Mouse (Mus musculus): ENCODE results near the gene Zzef1. TPM values are rescaled to one million over a fixed set of nuclear protein-coding genes. Genes with fewer than 3 reads are reported as not detected.

Gene Zzef1
- polyA plus RNA-seq, 1 experiment = 8.1 TPM

DNA sequence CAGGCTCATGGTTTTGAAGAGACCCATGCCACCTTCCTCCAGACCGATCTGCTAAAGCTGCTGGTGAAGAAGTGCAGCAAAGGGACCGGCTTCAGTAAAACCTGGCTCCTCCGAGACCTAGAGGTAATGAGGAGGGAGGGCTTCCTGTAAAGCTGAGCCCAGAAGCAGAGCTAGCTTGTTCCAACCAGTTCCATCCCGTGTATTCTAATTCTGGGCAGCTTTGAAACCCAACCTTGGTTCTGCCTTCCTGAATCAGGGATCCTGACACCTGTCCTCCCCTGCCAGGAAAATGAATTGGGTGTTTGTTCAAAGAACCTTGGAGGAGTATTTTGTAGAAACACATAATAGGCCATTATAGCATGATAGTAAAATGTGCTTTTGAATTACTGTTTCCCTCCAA, 112.4 kb downstream of the Zzef1 start:
- peaks cover 28% of the 10 kb centered on the region for H3K36me3 ChIP-seq (ENCODE audit: control insufficient read depth, insufficient read depth)
- H3K4me3 ChIP-seq = no peak overlapping the region
- no peak overlapping the region for H3ac ChIP-seq (ENCODE audit: control insufficient read depth, insufficient read length)
- no peak for TF ChIP-seq SRF (IDR thresholded peaks at IDR 0.05; ENCODE audit: control insufficient read depth, insufficient read length, low read depth)
- no peak for TF ChIP-seq USF1 (IDR thresholded peaks at IDR 0.05; ENCODE audit: low read depth)
- TF ChIP-seq MYOD1 (IDR thresholded peaks at IDR 0.05; ENCODE audit: control insufficient read depth in 1 of 3, insufficient read length in 2 of 3, low read depth in 2 of 3) = no peak
- no peaks in the 10 kb centered on the region for H3K27me3 ChIP-seq (ENCODE audit: control insufficient read depth, insufficient read depth, insufficient read length)
- no peaks in the 10 kb centered on the region for H3K79me2 ChIP-seq (ENCODE audit: control insufficient read depth, insufficient read depth)
- no peak overlapping the region for H3K4me2 ChIP-seq (ENCODE audit: low read depth)

DNA sequence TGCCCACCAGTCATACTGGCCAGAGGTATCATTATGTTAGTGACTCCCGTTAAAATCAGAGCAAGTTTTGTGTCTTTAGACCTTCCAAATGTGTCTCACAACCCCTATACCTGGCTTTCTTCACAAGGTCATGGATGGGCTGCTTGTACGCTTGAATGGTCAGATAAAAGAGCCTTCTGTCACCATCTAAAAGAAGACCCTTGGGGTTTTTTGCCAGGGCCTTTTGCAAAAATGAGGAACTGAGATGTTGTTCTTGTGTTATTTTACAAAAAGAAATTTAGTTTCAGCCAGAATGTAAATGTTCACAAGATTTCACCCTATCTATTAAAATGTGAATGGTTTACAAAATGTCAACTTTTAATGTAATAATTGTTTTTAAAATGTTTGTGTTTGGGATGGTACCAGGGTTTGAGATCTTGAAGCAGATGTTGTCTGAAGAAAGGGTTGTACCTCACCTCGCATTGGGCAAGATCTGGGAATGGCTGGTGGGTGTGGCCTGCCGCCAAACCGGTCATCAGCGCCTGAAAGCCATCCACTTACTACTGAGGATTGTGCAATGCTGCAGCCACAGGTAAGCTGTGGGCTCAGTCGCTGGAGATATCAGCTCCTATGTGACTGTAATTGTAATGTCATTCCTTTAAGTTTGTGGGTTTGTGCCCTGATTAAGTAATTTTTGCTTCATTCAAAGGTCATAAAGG, 121.4 kb downstream of the Zzef1 start:
- Histone ChIP-seq H3K79me2 (ENCODE audit: control insufficient read depth, insufficient read depth) (no peaks in the 10 kb centered on the region), H3ac (ENCODE audit: control insufficient read depth, insufficient read length) (no peak overlapping the region), H3K36me3 (ENCODE audit: control insufficient read depth, insufficient read depth) (peaks cover 31% of the 10 kb centered on the region), H3K4me2 (ENCODE audit: low read depth) (no peak overlapping the region), H3K4me3 (no peak overlapping the region), H3K27me3 (ENCODE audit: control insufficient read depth, insufficient read depth, insufficient read length) (no peaks in the 10 kb centered on the region)
- no peak for TF ChIP-seq MYOD1 (IDR thresholded peaks at IDR 0.05; ENCODE audit: control insufficient read depth in 1 of 3, insufficient read length in 2 of 3, low read depth in 2 of 3)

DNA sequence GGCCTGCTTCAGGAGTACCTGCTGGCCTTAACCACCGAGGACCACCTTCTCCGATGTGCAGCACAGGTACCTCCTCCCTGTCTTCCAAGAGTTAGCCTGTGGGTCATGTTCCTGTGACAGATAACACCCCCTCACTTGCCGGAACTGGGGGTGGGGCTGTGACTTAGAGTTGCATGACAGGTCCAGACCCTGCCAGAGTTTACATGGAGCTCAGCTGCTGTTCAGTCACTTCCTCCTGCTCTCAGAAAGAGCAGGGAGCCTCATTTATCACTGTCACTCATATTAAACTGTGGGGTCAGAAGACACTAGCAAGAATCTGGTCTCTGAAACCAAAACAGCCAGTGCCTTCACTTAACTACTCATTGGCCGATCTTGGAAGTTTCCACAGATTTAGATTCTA, 127.1 kb downstream of the Zzef1 start:
- Histone ChIP-seq H3K36me3 (ENCODE audit: control insufficient read depth, insufficient read depth) (peaks cover 13% of the 10 kb centered on the region), H3ac (ENCODE audit: control insufficient read depth, insufficient read length) (no peak overlapping the region), H3K4me2 (ENCODE audit: low read depth) (no peak overlapping the region), H3K4me3 (no peak overlapping the region), H3K79me2 (ENCODE audit: control insufficient read depth, insufficient read depth) (no peaks in the 10 kb centered on the region), H3K27me3 (ENCODE audit: control insufficient read depth, insufficient read depth, insufficient read length) (no peaks in the 10 kb centered on the region)
- TF ChIP-seq USF1 (IDR thresholded peaks at IDR 0.05; ENCODE audit: low read depth) = no peak
- TF ChIP-seq POLR2AphosphoS2 (IDR thresholded peaks at IDR 0.05; ENCODE audit: insufficient read length, low read depth) = no peak
- TF ChIP-seq POLR2A (IDR thresholded peaks at IDR 0.05; ENCODE audit: insufficient read length, low read depth) = no peak
- TF ChIP-seq REST (IDR thresholded peaks at IDR 0.05; ENCODE audit: insufficient read depth, insufficient read length) = no peak
- TF ChIP-seq TCF12 (IDR thresholded peaks at IDR 0.05; ENCODE audit: insufficient read depth, poor library complexity, severe bottlenecking) = no peak
- TF ChIP-seq SRF (IDR thresholded peaks at IDR 0.05; ENCODE audit: control insufficient read depth, insufficient read length, low read depth) = no peak
- TF ChIP-seq MAX (IDR thresholded peaks at IDR 0.05; ENCODE audit: low read depth) = no peak
- no peak for TF ChIP-seq CEBPB (IDR thresholded peaks at IDR 0.05; ENCODE audit: insufficient read depth, poor library complexity, severe bottlenecking)
- TF ChIP-seq TCF3 (IDR thresholded peaks at IDR 0.05; ENCODE audit: insufficient read length, low read depth) = no peak

DNA sequence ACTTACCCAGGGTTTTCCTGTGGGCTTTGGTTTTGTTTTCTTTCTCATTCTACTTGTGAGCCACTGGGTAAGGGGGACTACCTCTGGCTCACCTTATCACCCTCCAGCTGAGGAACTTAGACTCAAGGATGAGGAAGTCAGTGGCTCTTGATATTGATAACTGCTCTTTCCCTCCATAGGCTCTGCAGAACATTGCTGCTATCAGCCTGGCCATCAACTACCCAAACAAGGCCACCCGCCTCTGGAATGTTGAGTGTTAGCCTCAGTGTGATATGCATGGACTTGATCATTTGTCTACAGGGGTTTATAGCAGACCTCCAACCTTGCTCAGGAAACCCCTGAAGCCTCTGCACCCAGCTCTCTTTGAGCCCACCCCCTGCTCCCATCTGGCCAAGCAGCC, 128.4 kb downstream of the Zzef1 start:
- H3K36me3 ChIP-seq (ENCODE audit: control insufficient read depth, insufficient read depth) = peaks cover 9% of the 10 kb centered on the region
- H3K79me2 ChIP-seq (ENCODE audit: control insufficient read depth, insufficient read depth) = no peaks in the 10 kb centered on the region

DNA sequence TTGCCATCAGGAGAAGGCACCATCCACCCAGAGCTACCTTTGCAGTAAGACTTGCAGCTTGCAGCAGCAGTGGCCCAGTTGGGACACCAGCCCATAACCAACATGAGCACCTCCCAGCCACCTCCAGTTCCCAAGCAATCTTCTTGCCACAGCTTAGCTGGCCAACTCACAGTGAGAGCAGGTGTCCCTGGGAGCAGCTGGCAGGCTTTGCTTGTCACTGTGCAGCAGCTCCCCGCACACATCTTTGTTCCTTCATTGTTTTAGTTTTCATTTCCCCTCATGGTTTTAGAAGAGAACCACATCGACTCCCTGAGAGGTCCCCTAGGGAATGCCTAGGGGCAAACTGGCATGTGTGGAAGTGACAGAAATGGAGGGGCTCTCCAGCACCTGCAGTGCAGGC, 129.0 kb downstream of the Zzef1 start:
- Histone ChIP-seq H3K27me3 (ENCODE audit: control insufficient read depth, insufficient read depth, insufficient read length) (no peaks in the 10 kb centered on the region), H3K4me2 (ENCODE audit: low read depth) (no peak overlapping the region), H3ac (ENCODE audit: control insufficient read depth, insufficient read length) (no peak overlapping the region), H3K36me3 (ENCODE audit: control insufficient read depth, insufficient read depth) (peaks cover 4% of the 10 kb centered on the region), H3K79me2 (ENCODE audit: control insufficient read depth, insufficient read depth) (no peaks in the 10 kb centered on the region), H3K4me3 (no peak overlapping the region)
- TF ChIP-seq MYOG (IDR thresholded peaks at IDR 0.05; ENCODE audit: control insufficient read depth in 1 of 3, insufficient read depth in 1 of 3, insufficient read length in 2 of 3, low read depth in 2 of 3) (peak in 1 of 3 experiments; percentile 69), MYOD1 (IDR thresholded peaks at IDR 0.05; ENCODE audit: control insufficient read depth in 1 of 3, insufficient read length in 2 of 3, low read depth in 2 of 3) (peak in 2 of 3 experiments; percentile 35 to 56), POLR2AphosphoS2 (IDR thresholded peaks at IDR 0.05; ENCODE audit: insufficient read length, low read depth) (no peak)

More for the DNA sequence above, 128.4 kb downstream of the Zzef1 start:
- Histone ChIP-seq H3K27me3 (ENCODE audit: control insufficient read depth, insufficient read depth, insufficient read length) (no peaks in the 10 kb centered on the region), H3K4me2 (ENCODE audit: low read depth) (no peak overlapping the region), H3K4me3 (no peak overlapping the region), H3ac (ENCODE audit: control insufficient read depth, insufficient read length) (no peak overlapping the region)
- TF ChIP-seq TCF12 (IDR thresholded peaks at IDR 0.05; ENCODE audit: insufficient read depth, poor library complexity, severe bottlenecking) (no peak), SRF (IDR thresholded peaks at IDR 0.05; ENCODE audit: control insufficient read depth, insufficient read length, low read depth) (no peak), MAX (IDR thresholded peaks at IDR 0.05; ENCODE audit: low read depth) (no peak), POLR2AphosphoS2 (IDR thresholded peaks at IDR 0.05; ENCODE audit: insufficient read length, low read depth) (no peak), REST (IDR thresholded peaks at IDR 0.05; ENCODE audit: insufficient read depth, insufficient read length) (no peak)

DNA sequence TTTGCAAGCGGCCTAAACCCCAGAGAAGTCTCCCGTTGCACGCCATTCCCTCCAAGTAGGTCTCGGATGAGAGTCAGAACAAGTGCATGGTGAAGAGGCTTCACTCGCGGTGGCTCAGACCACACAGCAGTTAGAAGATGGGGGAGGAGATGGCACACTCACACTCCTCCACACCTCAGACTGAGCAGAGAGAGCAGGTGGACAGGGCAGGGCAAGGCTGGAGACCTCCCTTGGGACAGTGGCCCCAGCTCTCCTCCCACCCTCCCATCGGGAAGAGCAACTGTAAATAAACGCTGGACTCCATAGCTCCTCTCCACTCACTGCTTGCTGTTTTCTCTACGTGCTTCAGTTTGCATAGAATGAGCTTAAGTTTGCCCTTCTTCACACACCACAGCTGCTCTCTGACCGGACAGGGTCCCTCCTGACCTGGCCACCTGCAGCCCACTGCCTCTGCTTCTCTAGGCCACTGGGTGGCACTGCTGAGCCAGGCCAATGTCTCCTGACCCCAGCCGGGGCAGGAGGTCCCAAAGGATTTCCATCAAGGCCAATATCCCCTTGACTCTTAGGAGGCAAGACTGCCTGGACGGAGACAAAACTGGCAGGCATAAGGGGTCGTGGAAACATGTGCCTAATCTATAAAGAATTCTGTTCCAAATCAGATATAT, 130.3 kb downstream of the Zzef1 start:
- H3K36me3 ChIP-seq (ENCODE audit: control insufficient read depth, insufficient read depth) = no peaks in the 10 kb centered on the region
- no peak overlapping the region for H3K4me3 ChIP-seq
- TF ChIP-seq USF1 (IDR thresholded peaks at IDR 0.05; ENCODE audit: low read depth) = no peak
- no peak for TF ChIP-seq TCF3 (IDR thresholded peaks at IDR 0.05; ENCODE audit: insufficient read length, low read depth)
- no peak for TF ChIP-seq POLR2AphosphoS2 (IDR thresholded peaks at IDR 0.05; ENCODE audit: insufficient read length, low read depth)
- TF ChIP-seq REST (IDR thresholded peaks at IDR 0.05; ENCODE audit: insufficient read depth, insufficient read length) = no peak
- TF ChIP-seq MYOD1 (IDR thresholded peaks at IDR 0.05; ENCODE audit: control insufficient read depth in 1 of 3, insufficient read length in 2 of 3, low read depth in 2 of 3) = no peak
- no peak for TF ChIP-seq MAX (IDR thresholded peaks at IDR 0.05; ENCODE audit: low read depth)
- no peak for TF ChIP-seq TCF12 (IDR thresholded peaks at IDR 0.05; ENCODE audit: insufficient read depth, poor library complexity, severe bottlenecking)
- TF ChIP-seq E2F4 (IDR thresholded peaks at IDR 0.05; ENCODE audit: insufficient read depth) = no peak
- no peak overlapping the region for H3ac ChIP-seq (ENCODE audit: control insufficient read depth, insufficient read length)
- H3K27me3 ChIP-seq (ENCODE audit: control insufficient read depth, insufficient read depth, insufficient read length) = no peaks in the 10 kb centered on the region
- H3K4me2 ChIP-seq (ENCODE audit: low read depth) = no peak overlapping the region
- H3K79me2 ChIP-seq (ENCODE audit: control insufficient read depth, insufficient read depth) = no peaks in the 10 kb centered on the region

Measured in myocyte (in vitro differentiated cells).